Mouse (Mus musculus): ENCODE measurements around the gene 1700020D05Rik. TPM values are rescaled to one million over a fixed set of nuclear protein-coding genes. Genes with fewer than 3 reads are reported as not detected.

The 1700020D05Rik gene
- total and polyA plus RNA-seq, 3 experiments = 0.23 to 0.34 TPM; not detected in 1

DNA sequence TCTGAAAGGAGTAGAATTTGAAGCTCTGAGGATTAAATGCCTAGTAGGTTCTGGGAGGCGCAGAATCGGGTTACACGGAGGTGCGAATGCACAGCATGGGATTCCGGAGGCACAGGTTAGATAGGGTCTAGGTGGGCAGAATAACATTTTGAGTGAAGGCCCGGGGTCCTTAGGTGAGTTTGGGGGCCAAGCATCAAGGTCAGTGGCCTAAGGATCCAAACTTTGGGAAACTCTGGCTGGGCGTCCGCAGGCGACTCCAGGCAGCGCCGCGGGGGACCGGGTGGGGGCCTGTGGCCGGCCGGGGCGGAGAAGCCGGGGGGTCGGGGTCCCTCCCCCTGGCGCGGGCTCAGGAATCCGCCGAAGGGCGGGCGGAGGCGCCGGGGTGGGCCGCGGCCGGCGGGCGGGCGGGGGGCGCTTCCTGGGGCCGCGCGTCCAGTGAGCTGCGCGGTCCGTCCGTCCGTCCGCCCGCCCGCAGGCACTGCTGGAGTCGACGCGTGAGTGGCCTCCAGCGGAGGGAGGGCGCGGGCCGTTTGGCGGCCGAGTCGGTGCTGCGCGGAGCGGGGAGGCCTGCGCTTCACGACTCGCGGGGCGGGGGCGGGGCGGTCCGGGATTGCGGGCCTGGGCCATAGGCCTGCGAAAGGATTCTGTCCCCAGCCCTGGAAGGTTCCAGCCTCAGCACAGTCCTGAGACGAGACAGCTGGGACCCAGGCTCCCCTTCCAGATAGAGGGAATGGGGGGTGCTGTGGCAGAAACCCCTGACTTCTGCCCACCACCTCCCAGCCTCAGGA, 29.1 kb downstream of the 1700020D05Rik start:
- Histone ChIP-seq H3K27ac (ENCODE audit: insufficient read depth, low read depth) (no peak overlapping the region), H3K9ac (ENCODE audit: insufficient read depth, low read depth) (no peak overlapping the region), H3K9me3 (replicated peaks; ENCODE audit: low read length) (no peaks in the 10 kb centered on the region), H3K4me2 (ENCODE audit: insufficient read depth, low read depth, poor library complexity, severe bottlenecking) (no peak overlapping the region), H3K27me3 (replicated peaks) (no peaks in the 10 kb centered on the region), H3K4me3 (replicated peaks in 1 of 3; ENCODE audit: low read depth in 2 of 3, low read length in 2 of 3, poor library complexity in 1 of 3) (no peak overlapping the region), H3K4me1 (ENCODE audit: control insufficient read depth in 1 of 2, insufficient read depth in 2 of 2) (no peaks in the 10 kb centered on the region), H3K36me3 (replicated peaks in 1 of 2; ENCODE audit: control insufficient read depth in 1 of 2, insufficient read depth in 1 of 2, low read length in 1 of 2) (peaks cover 0 to 5% of the 10 kb centered on the region in 2 experiments), H3K79me2 (replicated peaks; ENCODE audit: control insufficient read depth, extremely low read depth, insufficient read depth, poor library complexity, severe bottlenecking) (no peaks in the 10 kb centered on the region)
- no peak for DNase-seq (ENCODE audit: extremely low read depth)
- dilution Hi-C loops (cut with MboI; ENCODE audit: extremely low pct_ligation_motif_present, extremely low pct_unique_long_range_greater_than_20kb, low sequenced_read_pairs) = no loop called here
- in situ Hi-C loops (cut with MboI; ENCODE audit: low pct_ligation_motif_present, low pct_unique_long_range_greater_than_20kb, low sequenced_read_pairs) = no loop called here
- no peak for TF ChIP-seq BHLHE40 (IDR thresholded peaks at IDR 0.05; ENCODE audit: low read depth, low read length)
- no peak for TF ChIP-seq CTCF (conservative IDR thresholded peaks at IDR 0.05 in 1 of 2, IDR thresholded peaks at IDR 0.05 in 1 of 2; ENCODE audit: low read depth in 2 of 2, low read length in 2 of 2)
- TF ChIP-seq MAX (IDR thresholded peaks at IDR 0.05; ENCODE audit: low read length) = no peak
- TF ChIP-seq SIN3A (IDR thresholded peaks at IDR 0.05; ENCODE audit: low read length) = no peak
- TF ChIP-seq EP300 (IDR thresholded peaks at IDR 0.05; ENCODE audit: low read length) = no peak
- TF ChIP-seq MAFK (IDR thresholded peaks at IDR 0.05; ENCODE audit: insufficient replicate concordance, low read length) = no peak
- no peak for TF ChIP-seq ZKSCAN1 (IDR thresholded peaks at IDR 0.05; ENCODE audit: borderline replicate concordance, low read depth, low read length)
- TF ChIP-seq UBTF (IDR thresholded peaks at IDR 0.05; ENCODE audit: low read depth, low read length) = no peak
- no peak for TF ChIP-seq CHD2 (IDR thresholded peaks at IDR 0.05; ENCODE audit: low read length)
- TF ChIP-seq CHD1 (IDR thresholded peaks at IDR 0.05; ENCODE audit: low read depth, low read length) = no peak
- TF ChIP-seq NRF1 (IDR thresholded peaks at IDR 0.05; ENCODE audit: low read depth, low read length) = no peak
- no peak for TF ChIP-seq HCFC1 (IDR thresholded peaks at IDR 0.05; ENCODE audit: low read depth, low read length)
- no peak for TF ChIP-seq USF2 (conservative IDR thresholded peaks at IDR 0.05; ENCODE audit: low read depth, low read length)
- no peak for TF ChIP-seq MEF2A (IDR thresholded peaks at IDR 0.05; ENCODE audit: borderline replicate concordance, low read depth, low read length)
- no peak for TF ChIP-seq MAZ (IDR thresholded peaks at IDR 0.05; ENCODE audit: low read depth, low read length)
- no peak for TF ChIP-seq POLR2A (IDR thresholded peaks at IDR 0.05; ENCODE audit: low read depth, low read length)
- TF ChIP-seq JUN (IDR thresholded peaks at IDR 0.05; ENCODE audit: insufficient read depth, low read depth, low read length) = no peak

- DNase-seq (ENCODE audit: extremely low read depth) = no peak
- Histone ChIP-seq H3K27ac (ENCODE audit: insufficient read depth, low read depth) (no peak within 1 kb of the TSS), H3K4me1 (ENCODE audit: control insufficient read depth in 1 of 2, insufficient read depth in 2 of 2) (no peaks in the 10 kb centered on the region), H3K9ac (ENCODE audit: insufficient read depth, low read depth) (no peak within 1 kb of the TSS), H3K9me3 (replicated peaks; ENCODE audit: low read length) (no peaks in the 10 kb centered on the region), H3K27me3 (replicated peaks) (no peaks in the 10 kb centered on the region), H3K4me2 (ENCODE audit: insufficient read depth, low read depth, poor library complexity, severe bottlenecking) (no peak within 1 kb of the TSS), H3K4me3 (replicated peaks in 1 of 3; ENCODE audit: low read depth in 2 of 3, low read length in 2 of 3, poor library complexity in 1 of 3) (no peak within 1 kb of the TSS), H3K79me2 (replicated peaks; ENCODE audit: control insufficient read depth, extremely low read depth, insufficient read depth, poor library complexity, severe bottlenecking) (no peaks in the 10 kb centered on the region), H3K36me3 (replicated peaks in 1 of 2; ENCODE audit: control insufficient read depth in 1 of 2, insufficient read depth in 1 of 2, low read length in 1 of 2) (peaks cover 0 to 5% of the 10 kb centered on the region in 2 experiments)
- TF ChIP-seq PAX5 (IDR thresholded peaks at IDR 0.05; ENCODE audit: low read length) (no peak), RCOR1 (conservative IDR thresholded peaks at IDR 0.05; ENCODE audit: low read depth, low read length) (no peak), ZC3H11A (IDR thresholded peaks at IDR 0.05; ENCODE audit: low read depth, low read length) (no peak), IRF4 (IDR thresholded peaks at IDR 0.05; ENCODE audit: low read depth, low read length) (no peak), TCF12 (IDR thresholded peaks at IDR 0.05; ENCODE audit: low read depth, low read length) (no peak), CHD2 (IDR thresholded peaks at IDR 0.05; ENCODE audit: low read length) (no peak), USF2 (conservative IDR thresholded peaks at IDR 0.05; ENCODE audit: low read depth, low read length) (no peak), JUND (conservative IDR thresholded peaks at IDR 0.05; ENCODE audit: low read depth, low read length) (no peak), SMC3 (IDR thresholded peaks at IDR 0.05; ENCODE audit: low read depth, low read length) (no peak), ZMIZ1 (IDR thresholded peaks at IDR 0.05; ENCODE audit: low read depth, low read length) (no peak), JUN (IDR thresholded peaks at IDR 0.05; ENCODE audit: insufficient read depth, low read depth, low read length) (no peak), HCFC1 (IDR thresholded peaks at IDR 0.05; ENCODE audit: low read depth, low read length) (no peak), GABPA (IDR thresholded peaks at IDR 0.05; ENCODE audit: insufficient replicate concordance, low read depth, low read length) (no peak), MAZ (IDR thresholded peaks at IDR 0.05; ENCODE audit: low read depth, low read length) (no peak), EP300 (IDR thresholded peaks at IDR 0.05; ENCODE audit: low read length) (no peak), E2F4 (IDR thresholded peaks at IDR 0.05; ENCODE audit: insufficient replicate concordance, low read depth, low read length) (no peak)
- dilution Hi-C loops (cut with MboI; ENCODE audit: extremely low pct_ligation_motif_present, extremely low pct_unique_long_range_greater_than_20kb, low sequenced_read_pairs) (no loop called here), in situ Hi-C loops (cut with MboI; ENCODE audit: low pct_ligation_motif_present, low pct_unique_long_range_greater_than_20kb, low sequenced_read_pairs) (no loop called here)
Observed at GRCm38 (mm10) chr19:5473720-5474119, 29.9 kb downstream of the 1700020D05Rik start, which contains the start of gene Efemp2. TSS of gene Efemp2 (plus strand) at chr19:5473954.
